Mouse (Mus musculus): Measurements from ENCODE around the gene Nfkbid. TPM values are rescaled to one million over a fixed set of nuclear protein-coding genes. Genes with fewer than 3 reads are reported as not detected.

Gene Nfkbid
- 1.5 and 2.1 TPM in 2 replicates for polyA plus RNA-seq (2015; fragmentation: Nextera tagmentation; extraction: Ambion mirVana)

GRCm38 (mm10) chr7:30421175-30421889 is at the start of gene Nfkbid:
TSS of gene Nfkbid (plus strand) at chr7:30421732.
- H3K27me3 ChIP-seq, result no peaks in the 10 kb centered on the region; the same call in 1 of the 2 replicates
- H3K9ac ChIP-seq, result peak within 1 kb of the TSS; percentile 42
- ATAC-seq (ENCODE audit: borderline replicate concordance, extremely low read depth, low FRiP score, low TSS enrichment), result no peak; the same call in 1 of the 2 replicates
- no peaks in the 10 kb centered on the region for H3K9me3 ChIP-seq
- peak within 1 kb of the TSS; percentile 69 for H3K27ac ChIP-seq
- H3K4me3 ChIP-seq, result peak within 1 kb of the TSS; percentile 56
- H3K4me1 ChIP-seq, result peaks cover 13% of the 10 kb centered on the region; the same call in 1 of the 2 replicates
- 9% methylated on average over 31 of the region's 31 CpGs for WGBS
- no peaks in the 10 kb centered on the region; the same call in 1 of the 2 replicates for H3K36me3 ChIP-seq
- peak within 1 kb of the TSS; percentile 93 for H3K4me2 ChIP-seq

GRCm38 (mm10) chr7:30373501-30373962 is 48.0 kb upstream of the Nfkbid start:
- no peaks in the 10 kb centered on the region for H3K36me3 ChIP-seq
- under 1% methylated on average over 21 of the region's 21 CpGs for WGBS
- peak overlapping the region; percentile 51 for H3K4me3 ChIP-seq
- peaks cover 5% of the 10 kb centered on the region for H3K4me1 ChIP-seq
- H3K27ac ChIP-seq, result 0 out of 2 replicates have a peak overlapping the region, but pooled peaks have one; percentile 18
- peak; percentile 97 for ATAC-seq (ENCODE audit: borderline replicate concordance, extremely low read depth, low FRiP score, low TSS enrichment)
- no peaks in the 10 kb centered on the region for H3K9me3 ChIP-seq
- H3K4me2 ChIP-seq, result peak overlapping the region; percentile 72
- H3K9ac ChIP-seq, result peak overlapping the region; percentile 45
- no peaks in the 10 kb centered on the region for H3K27me3 ChIP-seq

GRCm38 (mm10) chr7:30380061-30380460 is 41.5 kb upstream of the Nfkbid start:
- no peak for ATAC-seq (ENCODE audit: borderline replicate concordance, extremely low read depth, low FRiP score, low TSS enrichment)
- WGBS, result 48% methylated on average over 5 of the region's 5 CpGs

GRCm38 (mm10) chr7:30384106-30384505 is 37.4 kb upstream of the Nfkbid start:
- ATAC-seq (ENCODE audit: borderline replicate concordance, extremely low read depth, low FRiP score, low TSS enrichment), result no peak
- no peak overlapping the region for H3K9ac ChIP-seq
- 79% methylated on average over 9 of the region's 9 CpGs for WGBS

More at GRCm38 (mm10) chr7:30380061-30380460, 41.5 kb upstream of the Nfkbid start:
- H3K4me1 ChIP-seq, result peaks cover 5% of the 10 kb centered on the region
- H3K4me3 ChIP-seq, result no peak overlapping the region
- no peak overlapping the region for H3K4me2 ChIP-seq
- no peak overlapping the region for H3K27ac ChIP-seq
- no peaks in the 10 kb centered on the region for H3K36me3 ChIP-seq
- no peak overlapping the region for H3K9ac ChIP-seq
- H3K9me3 ChIP-seq, result no peaks in the 10 kb centered on the region
- no peaks in the 10 kb centered on the region for H3K27me3 ChIP-seq

GRCm38 (mm10) chr7:30392746-30393520 is 28.6 kb upstream of the Nfkbid start:
- H3K27ac ChIP-seq, result no peak overlapping the region
- no peak overlapping the region for H3K4me2 ChIP-seq
- no peak overlapping the region for H3K9ac ChIP-seq
- WGBS, result 63% methylated on average over 4 of the region's 4 CpGs
- no peaks in the 10 kb centered on the region for H3K27me3 ChIP-seq
- H3K4me1 ChIP-seq, result no peaks in the 10 kb centered on the region
- no peak overlapping the region for H3K4me3 ChIP-seq
- no peak for ATAC-seq (ENCODE audit: borderline replicate concordance, extremely low read depth, low FRiP score, low TSS enrichment)
- H3K9me3 ChIP-seq, result no peaks in the 10 kb centered on the region
- no peaks in the 10 kb centered on the region for H3K36me3 ChIP-seq

More at GRCm38 (mm10) chr7:30384106-30384505, 37.4 kb upstream of the Nfkbid start:
- no peak overlapping the region for H3K4me2 ChIP-seq
- H3K4me3 ChIP-seq, result no peak overlapping the region
- no peaks in the 10 kb centered on the region for H3K4me1 ChIP-seq
- H3K36me3 ChIP-seq, result no peaks in the 10 kb centered on the region
- no peaks in the 10 kb centered on the region for H3K9me3 ChIP-seq
- no peak overlapping the region for H3K27ac ChIP-seq
- no peaks in the 10 kb centered on the region for H3K27me3 ChIP-seq

GRCm38 (mm10) chr7:30393631-30394030 is 27.9 kb upstream of the Nfkbid start:
- H3K9ac ChIP-seq, result no peak overlapping the region
- no peaks in the 10 kb centered on the region for H3K36me3 ChIP-seq
- H3K4me2 ChIP-seq, result no peak overlapping the region
- H3K9me3 ChIP-seq, result no peaks in the 10 kb centered on the region
- H3K27me3 ChIP-seq, result no peaks in the 10 kb centered on the region
- no peak for ATAC-seq (ENCODE audit: borderline replicate concordance, extremely low read depth, low FRiP score, low TSS enrichment)
- WGBS, result 79% methylated on average over 4 of the region's 4 CpGs
- H3K27ac ChIP-seq, result 0 out of 2 replicates have a peak overlapping the region, but pooled peaks have one; percentile 56
- H3K4me1 ChIP-seq, result no peaks in the 10 kb centered on the region
- H3K4me3 ChIP-seq, result no peak overlapping the region

- Histone ChIP-seq H3K4me1 (no peaks in the 10 kb centered on the region), H3K4me3 (no peak overlapping the region), H3K9me3 (no peaks in the 10 kb centered on the region), H3K9ac (no peak overlapping the region), H3K36me3 (no peaks in the 10 kb centered on the region), H3K4me2 (no peak overlapping the region), H3K27me3 (no peaks in the 10 kb centered on the region), H3K27ac (peak overlapping the region; percentile 56)
- ATAC-seq (ENCODE audit: borderline replicate concordance, extremely low read depth, low FRiP score, low TSS enrichment), result peak; percentile 52; the same call in 1 of the 2 replicates
- WGBS, result 37% methylated on average over 11 of the region's 11 CpGs
Observed at GRCm38 (mm10) chr7:30394379-30394778, 27.2 kb upstream of the Nfkbid start.

- no peak overlapping the region for H3K9ac ChIP-seq
- H3K4me1 ChIP-seq, result no peaks in the 10 kb centered on the region
- ATAC-seq (ENCODE audit: borderline replicate concordance, extremely low read depth, low FRiP score, low TSS enrichment), result no peak
- H3K4me3 ChIP-seq, result no peak overlapping the region
- 43% methylated on average over 2 of the region's 2 CpGs for WGBS
- 0 out of 2 replicates have a peak overlapping the region, but pooled peaks have one; percentile 56 for H3K27ac ChIP-seq
- no peaks in the 10 kb centered on the region for H3K36me3 ChIP-seq
- H3K27me3 ChIP-seq, result no peaks in the 10 kb centered on the region
- no peaks in the 10 kb centered on the region for H3K9me3 ChIP-seq
- H3K4me2 ChIP-seq, result no peak overlapping the region
Observed at GRCm38 (mm10) chr7:30394871-30395270, 26.7 kb upstream of the Nfkbid start.

GRCm38 (mm10) chr7:30399671-30400070 is 21.9 kb upstream of the Nfkbid start:
- no peak overlapping the region for H3K4me3 ChIP-seq
- no peak overlapping the region for H3K4me2 ChIP-seq
- H3K9me3 ChIP-seq, result no peaks in the 10 kb centered on the region
- WGBS, result 58% methylated on average over 7 of the region's 7 CpGs
- H3K9ac ChIP-seq, result no peak overlapping the region
- ATAC-seq (ENCODE audit: borderline replicate concordance, extremely low read depth, low FRiP score, low TSS enrichment), result no peak
- no peaks in the 10 kb centered on the region for H3K36me3 ChIP-seq
- no peaks in the 10 kb centered on the region for H3K4me1 ChIP-seq
- no peak overlapping the region for H3K27ac ChIP-seq
- H3K27me3 ChIP-seq, result no peaks in the 10 kb centered on the region

GRCm38 (mm10) chr7:30402343-30402742 is 19.2 kb upstream of the Nfkbid start:
- H3K27me3 ChIP-seq, result no peaks in the 10 kb centered on the region
- no peaks in the 10 kb centered on the region for H3K9me3 ChIP-seq
- H3K4me2 ChIP-seq, result no peak overlapping the region
- no peak for ATAC-seq (ENCODE audit: borderline replicate concordance, extremely low read depth, low FRiP score, low TSS enrichment)
- H3K27ac ChIP-seq, result no peak overlapping the region
- no peaks in the 10 kb centered on the region for H3K36me3 ChIP-seq
- WGBS, result 62% methylated on average over 4 of the region's 4 CpGs
- H3K9ac ChIP-seq, result no peak overlapping the region
- H3K4me1 ChIP-seq, result no peaks in the 10 kb centered on the region
- H3K4me3 ChIP-seq, result no peak overlapping the region

- Histone ChIP-seq H3K4me3 (no peak overlapping the region), H3K9me3 (no peaks in the 10 kb centered on the region), H3K4me2 (no peak overlapping the region), H3K9ac (no peak overlapping the region), H3K27me3 (no peaks in the 10 kb centered on the region), H3K36me3 (no peaks in the 10 kb centered on the region), H3K4me1 (no peaks in the 10 kb centered on the region), H3K27ac (no peak overlapping the region)
- ATAC-seq (ENCODE audit: borderline replicate concordance, extremely low read depth, low FRiP score, low TSS enrichment), result no peak
- WGBS, result 74% methylated on average over 3 of the region's 3 CpGs
Observed at GRCm38 (mm10) chr7:30408639-30409038, 12.9 kb upstream of the Nfkbid start.

- Histone ChIP-seq H3K27me3 (no peaks in the 10 kb centered on the region), H3K4me2 (no peak overlapping the region), H3K9ac (no peak overlapping the region), H3K27ac (no peak overlapping the region), H3K4me1 (no peaks in the 10 kb centered on the region), H3K9me3 (no peaks in the 10 kb centered on the region), H3K36me3 (no peaks in the 10 kb centered on the region), H3K4me3 (no peak overlapping the region)
- WGBS, result 54% methylated on average over 2 of the region's 2 CpGs
- no peak for ATAC-seq (ENCODE audit: borderline replicate concordance, extremely low read depth, low FRiP score, low TSS enrichment)
Observed at GRCm38 (mm10) chr7:30409789-30410188, 11.7 kb upstream of the Nfkbid start.
